Mouse (Mus musculus): ENCODE results near the gene Slc9a9. TPM values are rescaled to one million over a fixed set of nuclear protein-coding genes. Genes with fewer than 3 reads are reported as not detected.
A peak's percentile ranks its signal among the peaks of the same experiment; 100 is the strongest.

Gene Slc9a9
- total RNA-seq, 2 experiments from 2014 or later, result 19.1 to 20.8 TPM

GRCm38 (mm10) chr9:95149206-95149729 lies 479.6 kb downstream of the Slc9a9 start:
- ATAC-seq (ENCODE audit: poor library complexity, severe bottlenecking), result no peak

- no peak for ATAC-seq (ENCODE audit: poor library complexity, severe bottlenecking)
Measured at GRCm38 (mm10) chr9:95150096-95150495, 480.4 kb downstream of the Slc9a9 start.

- no peak for ATAC-seq (ENCODE audit: poor library complexity, severe bottlenecking)
Measured at GRCm38 (mm10) chr9:95150597-95150996, 480.9 kb downstream of the Slc9a9 start.

- no peak for ATAC-seq (ENCODE audit: poor library complexity, severe bottlenecking)
Measured at GRCm38 (mm10) chr9:95150998-95151397, 481.3 kb downstream of the Slc9a9 start.

GRCm38 (mm10) chr9:95151746-95152145 lies 482.0 kb downstream of the Slc9a9 start:
- peak; percentile 43; the same call in 1 of the 2 replicates for ATAC-seq (ENCODE audit: poor library complexity, severe bottlenecking)

GRCm38 (mm10) chr9:95153966-95154365 lies 484.3 kb downstream of the Slc9a9 start:
- ATAC-seq (ENCODE audit: poor library complexity, severe bottlenecking), result no peak

GRCm38 (mm10) chr9:95157948-95158347 lies 488.2 kb downstream of the Slc9a9 start:
- no peak for ATAC-seq (ENCODE audit: poor library complexity, severe bottlenecking)

GRCm38 (mm10) chr9:95158916-95159315 lies 489.2 kb downstream of the Slc9a9 start:
- ATAC-seq (ENCODE audit: poor library complexity, severe bottlenecking), result no peak

GRCm38 (mm10) chr9:95160575-95161300 lies 491.0 kb downstream of the Slc9a9 start:
- no peak for ATAC-seq (ENCODE audit: poor library complexity, severe bottlenecking)

GRCm38 (mm10) chr9:95161699-95162098 lies 492.0 kb downstream of the Slc9a9 start:
- ATAC-seq (ENCODE audit: poor library complexity, severe bottlenecking), result no peak

- ATAC-seq (ENCODE audit: poor library complexity, severe bottlenecking), result no peak
Measured at GRCm38 (mm10) chr9:95166224-95166623, 496.5 kb downstream of the Slc9a9 start.

GRCm38 (mm10) chr9:95167806-95168205 lies 498.1 kb downstream of the Slc9a9 start:
- ATAC-seq (ENCODE audit: poor library complexity, severe bottlenecking), result no peak

- no peak for ATAC-seq (ENCODE audit: poor library complexity, severe bottlenecking)
Measured at GRCm38 (mm10) chr9:95168487-95169008, 498.8 kb downstream of the Slc9a9 start.

GRCm38 (mm10) chr9:95178170-95178569 lies 508.5 kb downstream of the Slc9a9 start:
- ATAC-seq (ENCODE audit: poor library complexity, severe bottlenecking), result no peak

- ATAC-seq (ENCODE audit: poor library complexity, severe bottlenecking), result no peak
Measured at GRCm38 (mm10) chr9:95180005-95180404, 510.3 kb downstream of the Slc9a9 start.

GRCm38 (mm10) chr9:95180569-95180968 lies 510.9 kb downstream of the Slc9a9 start:
- ATAC-seq (ENCODE audit: poor library complexity, severe bottlenecking), result no peak

GRCm38 (mm10) chr9:95181241-95182043 lies 511.7 kb downstream of the Slc9a9 start:
- ATAC-seq (ENCODE audit: poor library complexity, severe bottlenecking), result no peak

GRCm38 (mm10) chr9:95182272-95182671 lies 512.6 kb downstream of the Slc9a9 start:
- ATAC-seq (ENCODE audit: poor library complexity, severe bottlenecking), result no peak

- ATAC-seq (ENCODE audit: poor library complexity, severe bottlenecking), result no peak
Measured at GRCm38 (mm10) chr9:95184453-95184852, 514.7 kb downstream of the Slc9a9 start.

- ATAC-seq (ENCODE audit: poor library complexity, severe bottlenecking), result no peak
Measured at GRCm38 (mm10) chr9:95185840-95186239, 516.1 kb downstream of the Slc9a9 start.

Measured in megakaryocyte, adult 5-6 weeks (primary cell).